Mouse (Mus musculus): ENCODE results near the gene Oxct1. TPM values are rescaled to one million over a fixed set of nuclear protein-coding genes. Genes with fewer than 3 reads are reported as not detected.

Oxct1 gene
- polyA plus RNA-seq, 1 experiment from 2014 or later: 363 TPM

- Histone ChIP-seq H3K36me3 (ENCODE audit: insufficient read depth, low read length) (peaks cover 46% of the 10 kb centered on the region), H3K27me3 (ENCODE audit: insufficient read depth, low read length) (no peaks in the 10 kb centered on the region), H3K9ac (replicated peaks; ENCODE audit: low read length) (no peak overlapping the region), H3K9me3 (ENCODE audit: low read length) (no peaks in the 10 kb centered on the region), H3K4me1 (ENCODE audit: insufficient read depth, low read length) (no peaks in the 10 kb centered on the region), H3K4me3 (ENCODE audit: low read length) (no peak overlapping the region), H3K4me2 (replicated peaks; ENCODE audit: low read depth, low read length) (no peak overlapping the region), H3K27ac (ENCODE audit: low read length) (no peak overlapping the region)
- ATAC-seq (ENCODE audit: low FRiP score, low TSS enrichment): no peak
- 90% methylated on average over 10 of the region's 10 CpGs for WGBS
Measured at GRCm38 (mm10) chr15:4100341-4100921, 74.2 kb downstream of the Oxct1 start.

GRCm38 (mm10) chr15:4101025-4101424, 74.8 kb downstream of the Oxct1 start:
- Histone ChIP-seq H3K36me3 (ENCODE audit: insufficient read depth, low read length) (peaks cover 41% of the 10 kb centered on the region), H3K9ac (replicated peaks; ENCODE audit: low read length) (no peak overlapping the region), H3K9me3 (ENCODE audit: low read length) (no peaks in the 10 kb centered on the region), H3K4me3 (ENCODE audit: low read length) (no peak overlapping the region), H3K4me2 (replicated peaks; ENCODE audit: low read depth, low read length) (no peak overlapping the region), H3K4me1 (ENCODE audit: insufficient read depth, low read length) (no peaks in the 10 kb centered on the region), H3K27me3 (ENCODE audit: insufficient read depth, low read length) (no peaks in the 10 kb centered on the region), H3K27ac (ENCODE audit: low read length) (no peak overlapping the region)
- 69% methylated on average over 10 of the region's 10 CpGs for WGBS
- no peak for ATAC-seq (ENCODE audit: low FRiP score, low TSS enrichment)

GRCm38 (mm10) chr15:4104319-4104718, 78.1 kb downstream of the Oxct1 start:
- Histone ChIP-seq H3K27ac (ENCODE audit: low read length) (no peak overlapping the region), H3K27me3 (ENCODE audit: insufficient read depth, low read length) (no peaks in the 10 kb centered on the region), H3K36me3 (ENCODE audit: insufficient read depth, low read length) (peaks cover 27% of the 10 kb centered on the region), H3K9ac (replicated peaks; ENCODE audit: low read length) (no peak overlapping the region), H3K9me3 (ENCODE audit: low read length) (no peaks in the 10 kb centered on the region), H3K4me3 (ENCODE audit: low read length) (no peak overlapping the region), H3K4me2 (replicated peaks; ENCODE audit: low read depth, low read length) (no peak overlapping the region), H3K4me1 (ENCODE audit: insufficient read depth, low read length) (no peaks in the 10 kb centered on the region)
- ATAC-seq (ENCODE audit: low FRiP score, low TSS enrichment): no peak
- WGBS: 68% methylated on average over 12 of the region's 12 CpGs

GRCm38 (mm10) chr15:4105498-4105897, 79.3 kb downstream of the Oxct1 start:
- H3K27ac ChIP-seq (ENCODE audit: low read length): no peak overlapping the region
- no peak overlapping the region for H3K4me3 ChIP-seq (ENCODE audit: low read length)
- H3K4me2 ChIP-seq (replicated peaks; ENCODE audit: low read depth, low read length): no peak overlapping the region
- H3K36me3 ChIP-seq (ENCODE audit: insufficient read depth, low read length): peaks cover 21% of the 10 kb centered on the region
- 56% methylated on average over 4 of the region's 4 CpGs for WGBS
- ATAC-seq (ENCODE audit: low FRiP score, low TSS enrichment): no peak
- no peaks in the 10 kb centered on the region for H3K9me3 ChIP-seq (ENCODE audit: low read length)
- no peak overlapping the region for H3K9ac ChIP-seq (replicated peaks; ENCODE audit: low read length)
- no peaks in the 10 kb centered on the region for H3K27me3 ChIP-seq (ENCODE audit: insufficient read depth, low read length)
- no peaks in the 10 kb centered on the region for H3K4me1 ChIP-seq (ENCODE audit: insufficient read depth, low read length)

GRCm38 (mm10) chr15:4119962-4120361, 93.8 kb downstream of the Oxct1 start:
- WGBS: 90% methylated on average over 6 of the region's 6 CpGs
- no peaks in the 10 kb centered on the region for H3K27me3 ChIP-seq (ENCODE audit: insufficient read depth, low read length)
- 0 out of 2 replicates have a peak, but pooled peaks cover 4% of the 10 kb centered on the region for H3K36me3 ChIP-seq (ENCODE audit: insufficient read depth, low read length)
- H3K4me1 ChIP-seq (ENCODE audit: insufficient read depth, low read length): no peaks in the 10 kb centered on the region
- H3K4me3 ChIP-seq (ENCODE audit: low read length): no peak overlapping the region
- H3K4me2 ChIP-seq (replicated peaks; ENCODE audit: low read depth, low read length): no peak overlapping the region
- H3K9me3 ChIP-seq (ENCODE audit: low read length): no peaks in the 10 kb centered on the region
- no peak overlapping the region for H3K9ac ChIP-seq (replicated peaks; ENCODE audit: low read length)
- H3K27ac ChIP-seq (ENCODE audit: low read length): no peak overlapping the region
- no peak for ATAC-seq (ENCODE audit: low FRiP score, low TSS enrichment)

- H3K9ac ChIP-seq (replicated peaks; ENCODE audit: low read length): no peak overlapping the region
- no peak overlapping the region for H3K27ac ChIP-seq (ENCODE audit: low read length)
- H3K4me3 ChIP-seq (ENCODE audit: low read length): no peak overlapping the region
- H3K4me1 ChIP-seq (ENCODE audit: insufficient read depth, low read length): no peaks in the 10 kb centered on the region
- WGBS: 51% methylated on average over 3 of the region's 3 CpGs
- ATAC-seq (ENCODE audit: low FRiP score, low TSS enrichment): no peak
- H3K27me3 ChIP-seq (ENCODE audit: insufficient read depth, low read length): no peaks in the 10 kb centered on the region
- H3K36me3 ChIP-seq (ENCODE audit: insufficient read depth, low read length): peaks cover 11% of the 10 kb centered on the region
- H3K4me2 ChIP-seq (replicated peaks; ENCODE audit: low read depth, low read length): no peak overlapping the region
- no peaks in the 10 kb centered on the region for H3K9me3 ChIP-seq (ENCODE audit: low read length)
Measured at GRCm38 (mm10) chr15:4124648-4125047, 98.5 kb downstream of the Oxct1 start.

GRCm38 (mm10) chr15:4138524-4138923, 112.3 kb downstream of the Oxct1 start:
- no peak for ATAC-seq (ENCODE audit: low FRiP score, low TSS enrichment)
- 22% methylated on average over 1 of the region's 1 CpGs for WGBS

GRCm38 (mm10) chr15:4139516-4139915, 113.3 kb downstream of the Oxct1 start:
- Histone ChIP-seq H3K4me1 (ENCODE audit: insufficient read depth, low read length) (no peaks in the 10 kb centered on the region), H3K4me3 (ENCODE audit: low read length) (no peak overlapping the region), H3K27ac (ENCODE audit: low read length) (no peak overlapping the region), H3K9ac (replicated peaks; ENCODE audit: low read length) (no peak overlapping the region), H3K27me3 (ENCODE audit: insufficient read depth, low read length) (no peaks in the 10 kb centered on the region), H3K36me3 (ENCODE audit: insufficient read depth, low read length) (peaks cover 11% of the 10 kb centered on the region), H3K9me3 (ENCODE audit: low read length) (no peaks in the 10 kb centered on the region), H3K4me2 (replicated peaks; ENCODE audit: low read depth, low read length) (no peak overlapping the region)
- ATAC-seq (ENCODE audit: low FRiP score, low TSS enrichment): no peak
- WGBS: 84% methylated on average over 12 of the region's 12 CpGs

More at GRCm38 (mm10) chr15:4138524-4138923, 112.3 kb downstream of the Oxct1 start:
- H3K27ac ChIP-seq (ENCODE audit: low read length): no peak overlapping the region
- H3K4me2 ChIP-seq (replicated peaks; ENCODE audit: low read depth, low read length): no peak overlapping the region
- no peaks in the 10 kb centered on the region for H3K27me3 ChIP-seq (ENCODE audit: insufficient read depth, low read length)
- H3K4me1 ChIP-seq (ENCODE audit: insufficient read depth, low read length): no peaks in the 10 kb centered on the region
- H3K36me3 ChIP-seq (ENCODE audit: insufficient read depth, low read length): peaks cover 9% of the 10 kb centered on the region
- no peaks in the 10 kb centered on the region for H3K9me3 ChIP-seq (ENCODE audit: low read length)
- H3K9ac ChIP-seq (replicated peaks; ENCODE audit: low read length): no peak overlapping the region
- H3K4me3 ChIP-seq (ENCODE audit: low read length): no peak overlapping the region

- Histone ChIP-seq H3K9me3 (ENCODE audit: low read length) (no peaks in the 10 kb centered on the region), H3K4me2 (replicated peaks; ENCODE audit: low read depth, low read length) (no peak overlapping the region), H3K4me3 (ENCODE audit: low read length) (no peak overlapping the region), H3K4me1 (ENCODE audit: insufficient read depth, low read length) (no peaks in the 10 kb centered on the region), H3K9ac (replicated peaks; ENCODE audit: low read length) (no peak overlapping the region), H3K36me3 (ENCODE audit: insufficient read depth, low read length) (peaks cover 12% of the 10 kb centered on the region), H3K27ac (ENCODE audit: low read length) (no peak overlapping the region), H3K27me3 (ENCODE audit: insufficient read depth, low read length) (no peaks in the 10 kb centered on the region)
- WGBS: 91% methylated on average over 5 of the region's 5 CpGs
- no peak for ATAC-seq (ENCODE audit: low FRiP score, low TSS enrichment)
Measured at GRCm38 (mm10) chr15:4145352-4145751, 119.2 kb downstream of the Oxct1 start.

- Histone ChIP-seq H3K4me1 (ENCODE audit: insufficient read depth, low read length) (no peaks in the 10 kb centered on the region), H3K9me3 (ENCODE audit: low read length) (no peaks in the 10 kb centered on the region), H3K4me2 (replicated peaks; ENCODE audit: low read depth, low read length) (no peak overlapping the region), H3K27me3 (ENCODE audit: insufficient read depth, low read length) (no peaks in the 10 kb centered on the region), H3K9ac (replicated peaks; ENCODE audit: low read length) (no peak overlapping the region), H3K36me3 (ENCODE audit: insufficient read depth, low read length) (peaks cover 14% of the 10 kb centered on the region), H3K27ac (ENCODE audit: low read length) (no peak overlapping the region), H3K4me3 (ENCODE audit: low read length) (no peak overlapping the region)
- ATAC-seq (ENCODE audit: low FRiP score, low TSS enrichment): no peak
- 62% methylated on average over 2 of the region's 2 CpGs for WGBS
Measured at GRCm38 (mm10) chr15:4147700-4148099, 121.5 kb downstream of the Oxct1 start.

All from kidney, embryonic 16.5 days (tissue).